Mouse (Mus musculus) myocyte (in vitro differentiated cells): ENCODE data around the gene Nfe2.

Experiments
- CEBPB ChIP-seq: IDR thresholded peaks from 2 replicates; pipeline ENCODE4 v1.6.1; 2011; ENCODE audit warnings: mild to moderate bottlenecking, moderate library complexity; ENCODE audit not compliant: poor library complexity, insufficient read depth, severe bottlenecking
- E2F4 ChIP-seq: IDR thresholded peaks from one replicate; pipeline ENCODE4 v1.6.1; 2011; ENCODE audit warnings: mild to moderate bottlenecking, control low read depth, moderate library complexity; ENCODE audit not compliant: insufficient read depth
- MAX ChIP-seq: IDR thresholded peaks from one replicate; pipeline ENCODE4 v1.6.1; 2011; ENCODE audit warnings: low read depth, mild to moderate bottlenecking, control low read depth
- MYOD1 ChIP-seq, 3 experiments: IDR thresholded peaks; one replicate each; pipeline ENCODE4 v1.6.1; 2011; ENCODE audit warnings: control low read depth in 2 of 3, low read depth in 2 of 3, mild to moderate bottlenecking in 2 of 3, moderate library complexity in 1 of 3; ENCODE audit not compliant: insufficient read length in 2 of 3, control insufficient read depth in 1 of 3
- MYOG ChIP-seq, 3 experiments: IDR thresholded peaks; one replicate each; pipeline ENCODE4 v1.6.1; 2011; ENCODE audit warnings: control low read depth in 2 of 3, low read depth in 2 of 3, mild to moderate bottlenecking in 2 of 3; ENCODE audit not compliant: insufficient read length in 2 of 3, control insufficient read depth in 1 of 3, insufficient read depth in 1 of 3
- POLR2A ChIP-seq: IDR thresholded peaks from one replicate; pipeline ENCODE4 v1.6.1; 2011; ENCODE audit warnings: low read depth, mild to moderate bottlenecking, control low read depth, moderate library complexity; ENCODE audit not compliant: insufficient read length
- POLR2AphosphoS2 ChIP-seq: IDR thresholded peaks from one replicate; pipeline ENCODE4 v1.6.1; 2011; ENCODE audit warnings: low read depth, control low read depth; ENCODE audit not compliant: insufficient read length
- REST ChIP-seq: IDR thresholded peaks from one replicate; pipeline ENCODE4 v1.6.1; 2011; ENCODE audit warnings: mild to moderate bottlenecking, control low read depth, moderate library complexity; ENCODE audit not compliant: insufficient read depth, insufficient read length
- SRF ChIP-seq: IDR thresholded peaks from one replicate; pipeline ENCODE4 v1.6.1; 2011; ENCODE audit warnings: low read depth; ENCODE audit not compliant: control insufficient read depth, insufficient read length
- TCF12 ChIP-seq: IDR thresholded peaks from one replicate; pipeline ENCODE4 v1.6.1; 2011; ENCODE audit warnings: mild to moderate bottlenecking, control low read depth; ENCODE audit not compliant: poor library complexity, insufficient read depth, severe bottlenecking
- USF1 ChIP-seq: IDR thresholded peaks from one replicate; pipeline ENCODE4 v1.6.1; 2011; ENCODE audit warnings: low read depth, mild to moderate bottlenecking, control low read depth, moderate library complexity

- TF ChIP-seq POLR2A = no peak
- no peak for TF ChIP-seq REST
- TF ChIP-seq POLR2AphosphoS2 = no peak
- no peak for TF ChIP-seq SRF
- TF ChIP-seq TCF12 = no peak
- no peak for TF ChIP-seq MYOD1 (IDR thresholded peaks at IDR 0.05; ENCODE audit: control insufficient read depth in 1 of 3, insufficient read length in 2 of 3, low read depth in 2 of 3)
- no peak for TF ChIP-seq USF1
- TF ChIP-seq MAX = no peak
- TF ChIP-seq CEBPB = no peak
- TF ChIP-seq MYOG (IDR thresholded peaks at IDR 0.05; ENCODE audit: control insufficient read depth in 1 of 3, insufficient read depth in 1 of 3, insufficient read length in 2 of 3, low read depth in 2 of 3) = no peak
- TF ChIP-seq E2F4 = no peak
These were observed 53.0 kb downstream of the Nfe2 start for GRCm38 (mm10) chr15:103205156-103205555.
